Mouse (Mus musculus): ENCODE data around the gene Raf1. TPM values are rescaled to one million over a fixed set of nuclear protein-coding genes. Genes with fewer than 3 reads are reported as not detected.

Raf1 gene
- 105 and 120 TPM in 2 replicates for polyA plus RNA-seq (2012; rRNA removed)

DNA sequence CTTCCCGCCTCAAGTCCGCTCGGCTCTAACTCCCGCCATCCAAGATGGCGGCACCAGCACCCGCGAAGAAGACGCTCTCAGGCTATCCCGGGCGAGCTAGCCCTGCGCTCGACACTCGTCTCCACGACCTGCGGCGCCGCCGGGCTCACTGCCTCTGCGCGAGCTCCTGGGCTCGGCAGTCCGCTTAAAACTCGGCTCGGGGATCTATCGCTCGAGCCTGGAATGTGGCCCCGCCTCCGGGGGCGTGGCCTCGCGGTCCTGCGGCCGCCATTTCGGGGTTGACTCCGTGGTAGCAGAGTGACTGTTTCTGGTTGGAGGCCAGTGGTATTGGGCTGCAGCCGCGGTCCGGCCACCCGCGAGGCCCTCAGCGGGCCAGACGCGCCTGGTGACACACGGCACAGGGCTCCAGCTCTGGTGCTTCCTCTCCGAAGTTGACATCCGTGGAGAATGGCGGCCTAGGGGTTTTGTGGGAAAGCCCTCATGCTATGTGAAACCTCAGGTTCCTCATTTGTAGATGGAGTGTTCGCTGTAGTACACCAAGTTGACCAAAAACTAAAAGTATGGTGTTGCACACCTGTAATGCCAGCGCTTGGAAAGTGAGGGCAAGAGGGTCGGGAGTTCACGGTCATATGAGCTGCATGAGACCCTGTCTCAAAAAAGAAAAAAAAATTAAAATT lies at the start of gene Raf1:
Gene Raf1 (minus strand): TSS at position 184 of the 677 bp plus-strand sequence.

DNA sequence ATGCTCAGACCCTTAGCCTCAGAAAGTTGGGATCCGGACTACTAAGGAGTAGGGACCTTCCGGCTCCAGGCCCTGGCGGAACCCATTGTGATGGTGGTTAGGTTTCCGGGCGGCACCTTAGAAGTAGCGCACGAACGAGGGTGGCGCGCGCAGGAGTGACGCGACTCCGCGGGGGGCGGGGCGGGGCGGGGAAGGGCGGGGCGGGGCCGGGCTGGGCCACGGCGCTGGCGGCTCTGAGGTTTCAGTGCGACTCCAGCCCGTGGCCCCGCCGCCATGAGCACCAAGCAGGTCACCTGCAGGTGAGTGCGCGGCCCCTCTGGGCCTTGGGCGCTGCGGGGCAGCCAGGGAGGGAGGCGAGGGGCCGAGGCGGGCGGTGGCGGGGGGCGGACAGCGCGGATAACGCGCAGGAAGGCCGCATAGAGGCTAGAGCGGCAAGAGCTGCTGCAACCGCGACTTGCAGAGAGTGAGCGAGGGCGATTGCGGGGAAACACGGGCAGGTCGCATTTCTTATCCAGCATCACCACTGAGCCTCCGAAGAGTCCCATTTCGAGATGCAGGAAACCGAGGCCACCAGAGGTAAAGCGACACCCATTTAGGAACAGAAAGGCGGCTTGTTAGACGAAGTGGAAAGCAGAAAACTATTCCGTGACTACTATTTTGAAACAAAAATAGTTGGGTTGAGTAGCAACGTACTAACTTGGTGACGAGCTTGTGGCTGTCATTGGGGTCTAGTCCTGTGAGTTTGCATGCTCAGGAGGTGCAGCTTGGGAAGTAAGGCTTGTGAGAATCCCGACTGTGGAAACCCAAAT lies 74.5 kb downstream of the Raf1 start, which contains the start of gene Mkrn2:
Gene Mkrn2 (plus strand): TSS at position 188 of the 809 bp plus-strand sequence.

DNA sequence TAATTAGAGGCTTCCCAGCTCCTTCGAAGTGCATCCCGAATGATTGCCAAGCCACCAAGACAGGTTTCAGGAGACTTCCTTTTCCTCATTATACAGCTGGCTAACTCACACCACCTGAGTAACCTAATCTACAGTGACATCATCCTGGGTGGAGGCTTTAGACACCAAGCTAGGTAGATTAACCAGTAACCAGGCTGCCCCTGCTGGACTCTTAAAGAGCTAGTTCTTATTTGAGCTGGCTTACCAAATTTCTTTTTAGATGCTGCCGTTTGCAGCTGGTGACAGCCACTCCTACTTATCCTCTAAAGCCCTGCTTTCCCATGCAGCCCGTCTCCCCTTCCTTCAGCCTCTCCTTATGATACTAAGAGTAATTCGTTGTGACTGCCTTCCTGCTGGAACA lies 84.0 kb downstream of the Raf1 start, which contains the start of gene Mkrn2os:
Gene Mkrn2os (minus strand): TSS at position 119 of the 400 bp plus-strand sequence.

Other genes starting within 250 kb of the Raf1 start
- gene Tsen2, start 132.0 kb downstream of the Raf1 start, polyA plus RNA-seq (2012; rRNA removed) = 1.9 and 3.3 TPM in 2 replicates
- gene Mkrn2os, start 84.1 kb downstream of the Raf1 start, polyA plus RNA-seq (2012; rRNA removed) = 43.1 and 53.8 TPM in 2 replicates
- 65.0 and 79.8 TPM in 2 replicates for gene Mkrn2, start 74.7 kb downstream of the Raf1 start, polyA plus RNA-seq (2012; rRNA removed)
- gene Tmem40, start 85.8 kb upstream of the Raf1 start, polyA plus RNA-seq (2012; rRNA removed) = 2.4 and 3.5 TPM in 2 replicates
- 4.6 and 5.1 TPM in 2 replicates for gene Cand2, start 97.9 kb upstream of the Raf1 start, polyA plus RNA-seq (2012; rRNA removed)
- 356 and 482 TPM in 2 replicates for gene Rpl32, start 132.1 kb upstream of the Raf1 start, polyA plus RNA-seq (2012; rRNA removed)
- gene Efcab12, start 161.8 kb upstream of the Raf1 start, polyA plus RNA-seq (2012; rRNA removed) = 0.08 and 0.17 TPM in 2 replicates
- gene Mbd4, start 176.7 kb upstream of the Raf1 start, polyA plus RNA-seq (2012; rRNA removed) = 0.67 and 0.90 TPM in 2 replicates
- 7.7 and 8.3 TPM in 2 replicates for gene Ift122, start 176.8 kb upstream of the Raf1 start, polyA plus RNA-seq (2012; rRNA removed)

All from colon, adult 2 months (tissue).